Mouse (Mus musculus) left cerebral cortex, postnatal 25 days (tissue): Measurements from ENCODE around the gene Asnsd1. TPM values are rescaled to one million over a fixed set of nuclear protein-coding genes. Genes with fewer than 3 reads are reported as not detected.

Experiments
- DNase-seq, 2 experiments: peaks; one replicate each; pipeline ENCODE4 v3.0.0; 2022; ENCODE audit warnings: low spot score in 2 of 2, mixed read lengths in 1 of 2
- intact Hi-C: fragments of 180-260 bp; cut with DNase I; formaldehyde crosslinking; loops from one replicate; pipeline ENCODE4 v1.15.1; 2025
- total RNA-seq, 2 experiments: library from RNA; stranded (reverse); gene quantifications; 2 replicates each; pipeline ENCODE4 v1.2.3; 2021

The Asnsd1 gene
- total RNA-seq, 2 experiments from 2014 or later = 23.3 to 26.4 TPM

- DNase-seq = peak; percentile 97
- intact Hi-C loops = loop anchor here (1.0 kb wide), 1 partner anchor 17 kb away; the partner anchor contains the start of gene Osgepl1
Observed at GRCm38 (mm10) chr1:53296581-53297383, 55.8 kb downstream of the Asnsd1 start, which contains the start of the genes Pms1, Ormdl1 and Gm28778. Pms1 (minus strand) TSS chr1:53297018. Ormdl1 (plus strand) TSS chr1:53297095. Gm28778 (plus strand) TSS chr1:53297111.

Other genes with a start within 250 kb of the Asnsd1 start
- gene 1700019A02Rik, start 165.1 kb downstream of the Asnsd1 start, total RNA-seq = not detected
- gene Pms1, start 55.7 kb downstream of the Asnsd1 start, total RNA-seq = 10 to 100 TPM; 21.2 to 22.0 TPM
- gene Ormdl1, start 55.7 kb downstream of the Asnsd1 start, total RNA-seq = 1 to 10 TPM; 7.3 to 8.3 TPM
- 1 to 10 TPM in 1 of 2 experiments, not detected in 1; 1.1 TPM for gene Gm28778, start 55.6 kb downstream of the Asnsd1 start, total RNA-seq
- gene Osgepl1, start 39.1 kb downstream of the Asnsd1 start, total RNA-seq = 10 to 100 TPM; 21.4 to 22.2 TPM
- not detected for gene Asdurf, start 133 bp downstream of the Asnsd1 start, total RNA-seq
- gene Gm28551, start 85 bp downstream of the Asnsd1 start, total RNA-seq = under 1 TPM in 1 of 2 experiments, not detected in 1; 0.25 TPM